Mouse (Mus musculus) limb, embryonic 11.5 days (tissue): Measurements from ENCODE around the gene Fabp3. TPM values are rescaled to one million over a fixed set of nuclear protein-coding genes. Genes with fewer than 3 reads are reported as not detected.

ENCODE experiments used
- ATAC-seq: fragments of 200-750 bp; cut with Nextera tagmentation; 2 replicates; pipeline ENCODE4 v1.8.0; 2017; ENCODE audit warnings: low read depth; ENCODE audit not compliant: insufficient number of reproducible peaks, low FRiP score, low TSS enrichment
- DNase-seq: peaks from one replicate; pipeline ENCODE4 v3.0.0-alpha.2; 2015; ENCODE audit warnings: low spot score
- H3K27ac ChIP-seq: fragments of 300-500 bp; sonication (generic); replicated peaks from 2 replicates; pipeline ENCODE4 v1.5.1; 2014; ENCODE audit warnings: low read depth, mild to moderate bottlenecking, low read length
- H3K27me3 ChIP-seq: fragments of 300-500 bp; sonication (generic); 2 replicates; pipeline ENCODE4 v1.6.1; 2014; ENCODE audit warnings: mild to moderate bottlenecking, low read length, mixed read lengths; ENCODE audit not compliant: control insufficient read depth, insufficient read depth
- H3K36me3 ChIP-seq: fragments of 300-500 bp; sonication (generic); 2 replicates; pipeline ENCODE4 v1.6.1; 2014; ENCODE audit warnings: mild to moderate bottlenecking, low read length, moderate library complexity, mixed read lengths; ENCODE audit not compliant: control insufficient read depth, insufficient read depth
- H3K4me1 ChIP-seq: fragments of 300-500 bp; sonication (generic); 2 replicates; pipeline ENCODE4 v1.6.1; 2014; ENCODE audit warnings: low read length, mixed read lengths; ENCODE audit not compliant: control insufficient read depth, insufficient read depth
- H3K4me2 ChIP-seq: fragments of 300-500 bp; sonication (generic); 2 replicates; pipeline ENCODE4 v1.6.1; 2014; ENCODE audit warnings: low read depth, mild to moderate bottlenecking, moderate library complexity; ENCODE audit not compliant: severe bottlenecking
- H3K4me3 ChIP-seq: fragments of 300-500 bp; sonication (generic); 2 replicates; pipeline ENCODE4 v1.5.1; 2014; ENCODE audit warnings: low read depth, low read length
- H3K9ac ChIP-seq: fragments of 300-500 bp; sonication (generic); 2 replicates; pipeline ENCODE4 v1.6.1; 2014; ENCODE audit warnings: mild to moderate bottlenecking, low read length
- H3K9me3 ChIP-seq: fragments of 300-500 bp; sonication (generic); 2 replicates; pipeline ENCODE4 v1.6.1; 2016; ENCODE audit warnings: low read length; ENCODE audit not compliant: control insufficient read depth
- WGBS: fragments of 180-500 bp; shearing (Covaris S2); extraction: QIAGEN DNeasy Blood & Tissue Kit; methylation state at CpG from one replicate; pipeline ENCODE4 v1.1.7; 2014; 5-methylcytosine and 5-hydroxymethylcytosine counted together
- polyA plus RNA-seq: library from polyadenylated mRNA; unstranded; fragments of >200 nt; fragmentation: Nextera tagmentation; extraction: Ambion mirVana; gene quantifications from 2 replicates; pipeline ENCODE4 v1.2.1, GENCODE M21; 2014

Gene Fabp3
- polyA plus RNA-seq, 1 experiment from 2014 or later: 5.1 TPM

- H3K4me3 ChIP-seq: no peak overlapping the region
- no peak overlapping the region for H3K9ac ChIP-seq
- DNase-seq (no peak), ATAC-seq (no peak)
- no peaks in the 10 kb centered on the region for H3K27me3 ChIP-seq
- peaks cover 4% of the 10 kb centered on the region; the same call in 1 of the 2 replicates for H3K4me1 ChIP-seq
- no peak overlapping the region for H3K27ac ChIP-seq
- H3K36me3 ChIP-seq: peaks cover 2% of the 10 kb centered on the region; the same call in 1 of the 2 replicates
- no peak overlapping the region for H3K4me2 ChIP-seq
- H3K9me3 ChIP-seq: no peaks in the 10 kb centered on the region
These were observed 49.6 kb downstream of the Fabp3 start for GRCm38 (mm10) chr4:130357946-130358345.

DNA sequence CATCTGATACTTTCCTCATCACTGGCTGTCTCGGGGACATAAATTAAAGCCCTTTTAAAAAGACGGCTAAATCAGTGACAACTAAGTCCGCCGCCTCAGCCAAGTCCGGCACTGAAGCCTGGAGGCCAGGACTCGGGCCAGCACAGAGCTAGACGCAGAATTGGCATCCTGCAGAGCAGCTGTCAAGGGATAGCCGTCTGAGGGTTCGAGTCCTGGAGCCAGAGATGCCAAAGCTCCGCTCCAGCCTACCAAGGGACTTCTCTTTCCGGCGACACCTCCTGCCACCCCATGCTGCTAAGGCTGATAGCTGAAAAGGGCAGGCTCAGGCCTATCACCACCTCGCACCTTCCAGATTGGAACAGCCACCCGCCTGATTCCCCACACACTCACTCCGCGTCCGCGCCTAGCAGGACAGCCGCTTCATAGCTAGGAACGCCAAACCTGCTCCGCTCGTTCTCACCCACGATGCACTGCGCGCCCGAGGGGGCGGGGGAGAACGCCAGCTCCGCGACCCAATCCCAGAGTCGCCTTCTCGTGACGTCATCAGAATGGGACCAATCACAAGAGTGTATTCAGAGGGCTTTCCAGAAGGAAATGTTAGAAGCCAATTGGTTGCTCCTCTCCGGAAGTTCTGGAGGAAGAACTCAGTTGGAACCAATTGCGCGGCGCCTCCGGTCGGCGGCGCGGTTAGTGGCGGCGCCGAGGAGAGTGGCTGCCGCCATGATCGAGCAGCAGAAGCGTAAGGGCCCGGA lies 51.3 kb downstream of the Fabp3 start, which contains the start of the genes Zcchc17 and Snrnp40:
Zcchc17 (minus strand) TSS at position 458 of the 752 bp plus-strand sequence.
Snrnp40 (plus strand) TSS at position 647 of the 752 bp plus-strand sequence.
- Histone ChIP-seq H3K4me2 (peak within 1 kb of the TSS; percentile 81), H3K27me3 (no peaks in the 10 kb centered on the region), H3K36me3 (peaks cover 2% of the 10 kb centered on the region; the same call in 1 of the 2 replicates), H3K9me3 (no peaks in the 10 kb centered on the region), H3K4me3 (peak within 1 kb of the TSS; percentile 70), H3K4me1 (peaks cover 4% of the 10 kb centered on the region; the same call in 1 of the 2 replicates), H3K27ac (no peak within 1 kb of the TSS; the same call in 1 of the 2 replicates), H3K9ac (peak within 1 kb of the TSS; percentile 82)
- DNase-seq: peak; percentile 99
- WGBS: under 1% methylated on average over 49 of the region's 49 CpGs
- ATAC-seq: peak; percentile 98

DNA sequence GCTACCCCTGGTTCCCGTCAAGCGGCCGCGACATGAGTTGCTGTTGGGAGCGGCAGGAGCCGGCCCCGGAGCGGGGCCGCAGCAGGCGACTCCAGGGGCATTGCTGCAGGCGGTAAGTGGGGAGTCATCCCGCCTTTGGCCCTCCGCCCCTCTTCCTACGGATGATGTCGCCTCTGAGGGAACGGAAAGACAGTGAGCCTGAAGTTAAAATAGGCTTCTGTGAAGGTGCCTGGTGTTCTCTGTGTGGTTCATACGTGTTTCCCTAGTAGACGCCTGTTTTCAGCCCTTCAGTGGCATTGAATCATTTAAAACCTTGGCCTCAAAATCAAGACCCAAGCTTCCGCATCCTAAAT lies 51.8 kb downstream of the Fabp3 start:
- H3K9me3 ChIP-seq: no peaks in the 10 kb centered on the region
- peaks cover 6% of the 10 kb centered on the region for H3K36me3 ChIP-seq
- peak overlapping the region; percentile 55 for H3K4me2 ChIP-seq
- H3K9ac ChIP-seq: peak overlapping the region; percentile 82
- under 1% methylated on average over 19 of the region's 19 CpGs for WGBS
- peaks cover 4% of the 10 kb centered on the region; the same call in 1 of the 2 replicates for H3K4me1 ChIP-seq
- H3K4me3 ChIP-seq: peak overlapping the region; percentile 70
- DNase-seq (no peak), ATAC-seq (no peak)
- no peaks in the 10 kb centered on the region for H3K27me3 ChIP-seq
- no peak overlapping the region for H3K27ac ChIP-seq

Other genes starting within 250 kb of the Fabp3 start
- gene Pef1, start 206.0 kb upstream of the Fabp3 start, polyA plus RNA-seq: 69.0 and 76.5 TPM in 2 replicates
- not detected in 2 replicates for gene Hcrtr1, start 169.2 kb upstream of the Fabp3 start, polyA plus RNA-seq
- gene Tinagl1, start 133.5 kb upstream of the Fabp3 start, polyA plus RNA-seq: 6.3 and 6.9 TPM in 2 replicates
- not detected in 2 replicates for gene Gm853, start 86.2 kb upstream of the Fabp3 start, polyA plus RNA-seq
- 123 and 136 TPM in 2 replicates for gene Serinc2, start 29.4 kb upstream of the Fabp3 start, polyA plus RNA-seq
- not detected in 2 replicates for gene Gm10570, start 79 bp downstream of the Fabp3 start, polyA plus RNA-seq
- gene Zcchc17, start 51.3 kb downstream of the Fabp3 start, polyA plus RNA-seq: 82.6 and 88.9 TPM in 2 replicates
- gene Snrnp40, start 51.5 kb downstream of the Fabp3 start, polyA plus RNA-seq: 234 and 251 TPM in 2 replicates